Mouse (Mus musculus) intestine, embryonic 14.5 days (tissue): ENCODE results near the gene Gpr35. TPM values are rescaled to one million over a fixed set of nuclear protein-coding genes. Genes with fewer than 3 reads are reported as not detected.
"Not testable (repeated sequence)": the region's sequence is repeated elsewhere in the genome, so short reads cannot be mapped to it uniquely, and the experiment has no call there.

Experiments used
- ATAC-seq: fragments of 200-750 bp; cut with Nextera tagmentation; replicated peaks from 2 replicates; pipeline ENCODE4 v1.8.0; 2017; ENCODE audit warnings: low read depth, moderate number of reproducible peaks, moderate TSS enrichment, moderate library complexity; ENCODE audit not compliant: low FRiP score, low TSS enrichment
- DNase-seq: peaks from one replicate; pipeline ENCODE4 v3.0.0-alpha.2; 2018; ENCODE audit warnings: low spot score
- H3K27ac ChIP-seq: fragments of 300-500 bp; sonication (generic); 2 replicates; pipeline ENCODE4 v1.5.1; 2014; ENCODE audit warnings: low read depth, mild to moderate bottlenecking, control low read depth
- H3K27me3 ChIP-seq: fragments of 300-500 bp; sonication (generic); replicated peaks from 2 replicates; pipeline ENCODE4 v1.6.1; 2014; ENCODE audit warnings: low read length, control low read depth; ENCODE audit not compliant: control insufficient read depth, insufficient read depth
- H3K36me3 ChIP-seq: fragments of 300-500 bp; sonication (generic); 2 replicates; pipeline ENCODE4 v1.6.1; 2014; ENCODE audit warnings: low read length, control low read depth; ENCODE audit not compliant: control insufficient read depth, insufficient read depth
- H3K4me1 ChIP-seq: fragments of 300-500 bp; sonication (generic); replicated peaks from 2 replicates; pipeline ENCODE4 v1.6.1; 2014; ENCODE audit warnings: low read length, control low read depth, mixed read lengths; ENCODE audit not compliant: control insufficient read depth, insufficient read depth
- H3K4me2 ChIP-seq: fragments of 300-500 bp; sonication (generic); 2 replicates; pipeline ENCODE4 v1.6.1; 2014; ENCODE audit warnings: low read length
- H3K4me3 ChIP-seq: fragments of 300-500 bp; sonication (generic); 2 replicates; pipeline ENCODE4 v1.5.1; 2014; ENCODE audit warnings: low read depth, low read length, control low read depth, mixed read lengths
- H3K9ac ChIP-seq: fragments of 300-500 bp; sonication (generic); 2 replicates; pipeline ENCODE4 v1.6.1; 2014; ENCODE audit warnings: mild to moderate bottlenecking, low read length
- H3K9me3 ChIP-seq: fragments of 300-500 bp; sonication (generic); 2 replicates; pipeline ENCODE4 v1.6.1; 2016; ENCODE audit warnings: low read length, control low read depth; ENCODE audit not compliant: control insufficient read depth
- WGBS: fragments of 180-500 bp; shearing (Covaris S2); extraction: QIAGEN DNeasy Blood & Tissue Kit; methylation state at CpG from one replicate; pipeline ENCODE4 v1.1.7; 2014; 5-methylcytosine and 5-hydroxymethylcytosine counted together
- polyA plus RNA-seq: library from polyadenylated mRNA; unstranded; fragments of >200 nt; fragmentation: Nextera tagmentation; extraction: Ambion mirVana; gene quantifications from 2 replicates; pipeline ENCODE4 v1.2.1, GENCODE M21; 2014

Gpr35 gene
- polyA plus RNA-seq, 1 experiment from 2014 or later, result 5.7 TPM

DNA sequence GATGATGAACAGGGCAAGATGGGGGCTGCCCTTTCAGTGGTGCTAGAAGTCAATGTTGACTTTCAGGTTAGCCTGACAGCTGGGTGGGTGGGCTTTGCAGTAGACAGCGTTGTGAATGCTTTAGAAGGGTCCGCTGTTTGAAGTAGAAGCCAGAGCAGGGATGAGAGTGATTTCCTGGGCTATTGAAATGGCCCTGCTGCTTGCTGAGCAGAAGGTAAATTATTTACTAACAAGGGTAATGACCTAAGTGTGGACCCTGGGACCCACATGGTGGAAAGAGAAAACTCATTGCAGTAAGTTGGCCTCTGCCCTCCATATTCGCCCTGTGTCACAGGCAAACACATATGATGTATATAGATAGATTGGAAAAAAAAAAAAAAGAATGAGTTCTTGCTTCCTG lies 14.2 kb upstream of the Gpr35 start:
- DNase-seq (no peak), ATAC-seq (no peak)
- Histone ChIP-seq H3K27ac (no peak overlapping the region), H3K4me2 (no peak overlapping the region), H3K4me1 (peaks cover 20% of the 10 kb centered on the region), H3K4me3 (no peak overlapping the region), H3K9me3 (peaks cover 5% of the 10 kb centered on the region; the same call in 1 of the 2 replicates), H3K27me3 (no peaks in the 10 kb centered on the region), H3K36me3 (peaks cover 30% of the 10 kb centered on the region), H3K9ac (no peak overlapping the region)
- 80% methylated on average over 3 of the region's 3 CpGs for WGBS

DNA sequence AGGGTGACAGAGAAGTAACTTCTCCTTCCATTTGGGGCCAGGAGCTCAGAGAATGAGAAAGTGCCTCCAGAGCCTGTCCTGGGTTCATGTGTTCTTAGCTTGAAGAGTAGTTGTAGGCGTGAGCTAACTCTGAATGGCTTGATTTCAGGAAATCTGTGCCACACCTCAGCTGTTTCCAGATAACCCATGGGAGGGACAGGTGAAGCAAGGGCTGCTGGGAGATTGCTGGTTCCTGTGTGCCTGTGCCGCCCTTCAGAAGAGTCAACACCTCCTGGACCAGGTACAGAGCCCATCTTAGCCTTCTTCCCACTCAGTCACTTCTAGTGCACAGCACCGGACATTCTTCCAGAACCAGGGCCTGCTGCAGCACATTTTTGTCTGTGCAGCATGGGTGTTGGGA lies 12.9 kb upstream of the Gpr35 start:
- DNase-seq (no peak), ATAC-seq (no peak)
- no peak overlapping the region for H3K9ac ChIP-seq
- H3K27ac ChIP-seq, result no peak overlapping the region
- 80% methylated on average over 3 of the region's 3 CpGs for WGBS
- H3K36me3 ChIP-seq, result peaks cover 42% of the 10 kb centered on the region
- H3K9me3 ChIP-seq, result peaks cover 4% of the 10 kb centered on the region; the same call in 1 of the 2 replicates
- H3K4me3 ChIP-seq, result no peak overlapping the region
- H3K4me1 ChIP-seq, result peaks cover 20% of the 10 kb centered on the region
- no peak overlapping the region for H3K4me2 ChIP-seq
- no peaks in the 10 kb centered on the region for H3K27me3 ChIP-seq

DNA sequence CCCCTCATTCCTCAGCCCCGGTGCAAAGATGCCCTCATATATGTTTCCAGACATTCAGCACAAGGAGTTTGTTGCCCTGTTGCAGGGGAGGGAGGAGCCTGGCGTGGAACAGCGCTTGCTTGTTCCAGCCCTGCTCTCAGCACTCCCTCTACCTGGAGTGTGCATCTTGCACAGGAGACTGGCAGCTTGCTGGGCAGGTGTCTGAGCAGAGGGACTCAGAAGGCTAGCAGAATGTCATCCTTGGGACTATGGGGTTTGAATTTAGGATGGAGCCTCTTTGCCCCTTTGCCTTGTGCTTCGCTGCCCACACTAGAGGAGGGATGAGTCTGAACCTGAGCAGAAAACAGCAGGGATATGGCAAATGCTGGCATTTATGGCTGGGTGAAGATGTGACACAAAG lies 10.9 kb upstream of the Gpr35 start:
- H3K9ac ChIP-seq, result no peak overlapping the region
- H3K4me1 ChIP-seq, result peaks cover 15% of the 10 kb centered on the region
- H3K27me3 ChIP-seq, result no peaks in the 10 kb centered on the region
- 96% methylated on average over 4 of the region's 4 CpGs for WGBS
- ATAC-seq (no peak), DNase-seq (no peak)
- H3K9me3 ChIP-seq, result no peaks in the 10 kb centered on the region
- peaks cover 60% of the 10 kb centered on the region for H3K36me3 ChIP-seq
- H3K27ac ChIP-seq, result no peak overlapping the region
- H3K4me2 ChIP-seq, result no peak overlapping the region
- H3K4me3 ChIP-seq, result no peak overlapping the region

DNA sequence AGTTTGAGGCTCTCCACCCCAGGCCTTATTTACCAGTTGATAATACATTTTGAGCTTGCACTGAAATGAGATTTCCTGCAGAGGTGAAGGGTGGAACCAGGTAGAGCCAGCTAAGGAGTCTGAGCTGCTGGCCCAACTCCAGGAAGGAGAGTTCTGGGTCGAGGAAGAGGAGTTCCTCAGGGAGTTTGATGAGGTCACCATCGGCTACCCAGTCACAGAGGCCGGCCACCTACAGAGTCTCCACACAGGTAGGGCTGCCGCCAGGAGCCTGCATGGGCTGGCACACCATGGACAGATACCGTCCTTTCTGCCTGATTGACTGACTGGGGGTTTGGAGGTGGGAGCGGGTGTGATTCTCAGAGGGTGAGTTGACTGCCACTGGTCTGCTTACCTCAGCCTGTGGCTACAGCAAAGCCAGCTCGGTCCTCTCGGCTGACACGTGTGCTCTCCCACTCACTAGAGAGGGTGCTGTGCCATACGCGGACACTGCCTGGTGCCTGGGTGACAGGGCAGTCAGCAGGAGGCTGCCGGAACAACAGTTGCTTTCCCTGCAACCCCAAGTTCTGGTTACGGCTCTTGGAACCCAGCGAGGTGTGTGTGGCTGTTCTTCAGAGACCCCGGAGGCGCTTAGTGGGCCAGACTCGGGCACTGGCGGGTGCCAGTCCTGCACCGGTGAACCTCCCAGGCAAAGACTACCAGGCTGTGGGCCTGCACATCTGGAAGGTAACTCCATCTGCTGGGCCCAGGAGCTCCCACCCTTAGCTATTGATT lies 7.3 kb upstream of the Gpr35 start:
- no peak for DNase-seq
- Histone ChIP-seq H3K4me3 (no peak overlapping the region), H3K4me1 (no peaks in the 10 kb centered on the region), H3K4me2 (no peak overlapping the region), H3K27me3 (no peaks in the 10 kb centered on the region), H3K27ac (no peak overlapping the region), H3K9me3 (no peaks in the 10 kb centered on the region), H3K36me3 (peaks cover 83% of the 10 kb centered on the region), H3K9ac (no peak overlapping the region)
- ATAC-seq, result no peak
- WGBS, result 95% methylated on average over 19 of the region's 19 CpGs

DNA sequence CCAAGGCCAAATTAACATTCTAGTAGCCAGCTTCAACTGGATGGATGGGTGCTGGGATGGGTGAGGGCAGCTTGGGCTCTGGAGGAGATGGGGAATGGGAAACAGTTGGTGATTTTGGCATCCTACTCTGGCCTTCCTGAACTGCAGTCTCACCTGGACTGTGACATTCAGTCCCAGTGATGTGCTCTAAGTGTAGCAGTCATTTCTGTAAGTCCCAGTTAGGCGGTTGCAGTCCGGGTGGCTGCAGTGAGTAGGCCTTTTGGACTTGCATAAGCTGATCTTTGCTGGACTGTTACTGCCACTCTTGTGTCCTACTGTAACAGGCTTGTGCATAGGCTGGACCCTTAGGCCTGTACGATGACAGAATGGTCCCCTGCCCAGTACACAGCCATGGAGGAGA lies 2.7 kb upstream of the Gpr35 start:
- ATAC-seq (no peak), DNase-seq (no peak)
- no peak overlapping the region for H3K27ac ChIP-seq
- no peaks in the 10 kb centered on the region for H3K4me1 ChIP-seq
- H3K9ac ChIP-seq, result no peak overlapping the region
- 94% methylated on average over 3 of the region's 3 CpGs for WGBS
- peaks cover 50% of the 10 kb centered on the region for H3K36me3 ChIP-seq
- H3K27me3 ChIP-seq, result no peaks in the 10 kb centered on the region
- no peak overlapping the region for H3K4me2 ChIP-seq
- no peaks in the 10 kb centered on the region for H3K9me3 ChIP-seq
- H3K4me3 ChIP-seq, result no peak overlapping the region

DNA sequence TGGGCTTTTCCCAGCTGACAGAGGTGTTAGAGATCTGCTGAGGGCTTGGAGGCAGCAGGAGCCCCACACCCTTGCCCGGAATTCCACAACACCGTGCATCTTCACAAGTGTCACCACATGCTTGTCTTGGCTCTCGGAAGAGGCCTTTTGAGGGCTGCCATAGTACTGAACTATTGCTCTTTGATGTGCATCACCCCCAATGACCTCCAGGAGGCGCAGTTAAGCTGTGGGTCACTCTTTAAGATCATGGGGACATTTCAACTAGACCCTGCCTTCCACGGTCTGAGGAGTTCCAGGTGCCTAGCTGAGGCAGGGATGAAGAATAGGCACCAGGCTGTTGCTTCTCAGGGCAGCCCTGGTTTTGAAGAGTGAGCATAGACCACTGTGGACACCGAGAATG lies 1.2 kb upstream of the Gpr35 start:
- H3K9me3 ChIP-seq, result no peaks in the 10 kb centered on the region
- H3K4me3 ChIP-seq, result no peak overlapping the region
- no peak overlapping the region for H3K27ac ChIP-seq
- ATAC-seq (no peak), DNase-seq (no peak)
- H3K36me3 ChIP-seq, result peaks cover 36% of the 10 kb centered on the region
- no peak overlapping the region for H3K9ac ChIP-seq
- WGBS, result 59% methylated on average over 6 of the region's 6 CpGs
- no peaks in the 10 kb centered on the region for H3K27me3 ChIP-seq
- no peaks in the 10 kb centered on the region for H3K4me1 ChIP-seq
- H3K4me2 ChIP-seq, result peak overlapping the region; percentile 39

DNA sequence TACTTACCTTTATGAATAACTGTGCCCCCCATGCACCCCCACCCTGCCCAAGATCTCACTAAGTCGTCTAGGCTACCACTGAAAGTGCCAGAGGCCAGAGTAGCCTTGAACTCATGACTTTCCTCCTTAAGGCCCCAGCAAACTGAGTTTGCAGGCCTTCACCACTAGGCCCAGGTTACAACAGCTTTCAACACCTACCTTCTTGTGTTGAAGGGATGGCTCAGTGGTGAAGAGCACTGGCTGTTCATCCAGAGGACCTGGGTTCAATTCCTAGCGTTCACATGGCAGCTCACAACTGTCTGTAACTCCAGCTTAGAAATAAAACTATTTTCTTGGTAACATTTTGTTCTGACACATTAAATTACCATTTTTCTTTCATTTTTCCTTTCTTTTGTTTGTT lies 3.0 kb downstream of the Gpr35 start:
- WGBS, result 71% methylated on average over 2 of the region's 2 CpGs
- H3K27ac ChIP-seq, result no peak overlapping the region
- H3K4me2 ChIP-seq, result no peak overlapping the region
- no peak overlapping the region for H3K9ac ChIP-seq
- no peak overlapping the region for H3K4me3 ChIP-seq
- H3K27me3 ChIP-seq, result no peaks in the 10 kb centered on the region
- ATAC-seq (no peak), DNase-seq (no peak)
- H3K36me3 ChIP-seq, result 0 out of 2 replicates have a peak, but pooled peaks cover 4% of the 10 kb centered on the region
- H3K4me1 ChIP-seq, result no peaks in the 10 kb centered on the region
- no peaks in the 10 kb centered on the region for H3K9me3 ChIP-seq

DNA sequence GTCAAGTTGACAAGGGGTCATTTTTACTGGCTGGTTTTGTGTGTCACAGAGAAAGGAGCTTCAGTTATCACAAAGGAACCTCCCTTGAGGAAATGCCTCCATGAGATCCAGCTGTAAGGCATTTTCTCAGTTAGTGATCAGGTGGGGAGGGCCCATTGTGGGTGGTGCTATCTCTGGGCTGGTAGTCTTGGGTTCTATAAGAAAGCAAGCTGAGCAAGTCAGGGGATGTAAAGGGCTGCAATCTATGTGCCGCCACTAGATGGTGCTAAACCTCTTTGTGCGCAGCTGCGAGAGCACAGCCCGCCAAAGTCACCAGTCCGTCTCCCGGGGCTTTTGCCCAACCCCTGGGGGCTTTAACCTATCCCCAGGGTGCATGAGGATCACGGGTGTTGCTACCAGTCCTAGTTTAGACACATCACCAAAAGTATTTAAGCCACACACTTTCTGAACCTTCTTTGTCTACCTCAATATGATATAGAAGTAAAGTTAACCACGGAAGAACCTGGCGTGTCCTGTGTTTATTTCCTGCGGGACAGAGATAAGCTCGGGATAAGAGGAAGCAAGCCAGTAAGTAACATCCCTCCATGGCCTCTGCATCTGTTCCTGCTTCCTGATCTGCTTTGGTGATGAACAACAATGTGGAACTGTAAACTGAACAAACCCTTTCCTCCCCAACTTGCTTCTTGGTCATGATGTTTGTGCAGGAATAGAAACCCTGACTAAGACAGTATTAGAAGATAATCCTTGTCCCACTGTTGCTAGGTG lies 6.1 kb downstream of the Gpr35 start:
- ATAC-seq, result 0 out of 2 replicates have a peak, but pooled peaks have one; percentile 32
- H3K4me2 ChIP-seq, result peak overlapping the region; percentile 39
- not testable (repeated sequence) for H3K27ac ChIP-seq, H3K27me3 ChIP-seq, H3K4me1 ChIP-seq, H3K9ac ChIP-seq, H3K9me3 ChIP-seq, DNase-seq, H3K36me3 ChIP-seq
- 3% methylated on average over 11 of the region's 11 CpGs for WGBS
- peak overlapping the region; percentile 15; the same call in 1 of the 2 replicates for H3K4me3 ChIP-seq
